Mouse (Mus musculus): ENCODE measurements at regions not wholly inside any gene's neighbourhood (a gene's known extent, or its start where the extent isn't known, plus 50 kb on each side); places are given as distances from the start of the nearest gene placed in this dataset.

- DNase-seq (ENCODE audit: extremely low spot score, low spot score): no peak
Measured at GRCm38 (mm10) chr15:93972979-93973378, 377.3 kb upstream of the Prickle1 start.

- DNase-seq (ENCODE audit: extremely low spot score, low spot score): no peak
Measured at GRCm38 (mm10) chr15:93961950-93962349, 366.3 kb upstream of the Prickle1 start.

- no peak for DNase-seq (ENCODE audit: extremely low spot score, low spot score)
Measured at GRCm38 (mm10) chr15:93959931-93960330, 364.2 kb upstream of the Prickle1 start.

- no peak for DNase-seq (ENCODE audit: extremely low spot score, low spot score)
Measured at GRCm38 (mm10) chr15:93958086-93958485, 362.4 kb upstream of the Prickle1 start.

GRCm38 (mm10) chr15:93956801-93957200 lies 361.1 kb upstream of the Prickle1 start:
- DNase-seq (ENCODE audit: extremely low spot score, low spot score): no peak

GRCm38 (mm10) chr15:93953548-93953947 lies 357.9 kb upstream of the Prickle1 start:
- DNase-seq (ENCODE audit: extremely low spot score, low spot score): no peak

GRCm38 (mm10) chr15:93950441-93950840 lies 354.8 kb upstream of the Prickle1 start:
- DNase-seq (ENCODE audit: extremely low spot score, low spot score): no peak

- no peak for DNase-seq (ENCODE audit: extremely low spot score, low spot score)
Measured at GRCm38 (mm10) chr15:93948902-93949301, 353.2 kb upstream of the Prickle1 start.

- no peak for DNase-seq (ENCODE audit: extremely low spot score, low spot score)
Measured at GRCm38 (mm10) chr15:93943545-93943944, 347.9 kb upstream of the Prickle1 start.

GRCm38 (mm10) chr15:93932971-93933496 lies 337.3 kb upstream of the Prickle1 start:
- DNase-seq (ENCODE audit: extremely low spot score, low spot score): no peak

- DNase-seq (ENCODE audit: extremely low spot score, low spot score): no peak
Measured at GRCm38 (mm10) chr15:93926842-93927241, 331.2 kb upstream of the Prickle1 start.

GRCm38 (mm10) chr15:93926262-93926661 lies 330.6 kb upstream of the Prickle1 start:
- DNase-seq (ENCODE audit: extremely low spot score, low spot score): no peak

- DNase-seq (ENCODE audit: extremely low spot score, low spot score): no peak
Measured at GRCm38 (mm10) chr15:93921457-93922234, 326.0 kb upstream of the Prickle1 start.

GRCm38 (mm10) chr15:93920996-93921395 lies 325.3 kb upstream of the Prickle1 start:
- no peak for DNase-seq (ENCODE audit: extremely low spot score, low spot score)

GRCm38 (mm10) chr15:93919577-93919976 lies 323.9 kb upstream of the Prickle1 start:
- no peak for DNase-seq (ENCODE audit: extremely low spot score, low spot score)

- DNase-seq (ENCODE audit: extremely low spot score, low spot score): no peak
Measured at GRCm38 (mm10) chr15:93916856-93917255, 321.2 kb upstream of the Prickle1 start.

- DNase-seq (ENCODE audit: extremely low spot score, low spot score): no peak
Measured at GRCm38 (mm10) chr15:93913462-93913861, 317.8 kb upstream of the Prickle1 start.

GRCm38 (mm10) chr15:93913041-93913440 lies 317.4 kb upstream of the Prickle1 start:
- DNase-seq (ENCODE audit: extremely low spot score, low spot score): no peak

GRCm38 (mm10) chr15:93910981-93911431 lies 315.3 kb upstream of the Prickle1 start:
- DNase-seq (ENCODE audit: extremely low spot score, low spot score): peak; percentile 76

GRCm38 (mm10) chr15:93910158-93910557 lies 314.5 kb upstream of the Prickle1 start:
- DNase-seq (ENCODE audit: extremely low spot score, low spot score): no peak

GRCm38 (mm10) chr15:93903671-93904603 lies 308.2 kb upstream of the Prickle1 start:
- DNase-seq (ENCODE audit: extremely low spot score, low spot score): no peak

GRCm38 (mm10) chr15:93882826-93883225 lies 287.1 kb upstream of the Prickle1 start:
- DNase-seq (ENCODE audit: extremely low spot score, low spot score): no peak
